Mouse (Mus musculus): Measurements from ENCODE around the gene Vps45. TPM values are rescaled to one million over a fixed set of nuclear protein-coding genes. Genes with fewer than 3 reads are reported as not detected.
"Not testable (repeated sequence)": the region's sequence is repeated elsewhere in the genome, so short reads cannot be mapped to it uniquely, and the experiment has no call there.

Vps45 gene
- polyA plus RNA-seq, 1 experiment from 2014 or later: 33.6 TPM

DNA sequence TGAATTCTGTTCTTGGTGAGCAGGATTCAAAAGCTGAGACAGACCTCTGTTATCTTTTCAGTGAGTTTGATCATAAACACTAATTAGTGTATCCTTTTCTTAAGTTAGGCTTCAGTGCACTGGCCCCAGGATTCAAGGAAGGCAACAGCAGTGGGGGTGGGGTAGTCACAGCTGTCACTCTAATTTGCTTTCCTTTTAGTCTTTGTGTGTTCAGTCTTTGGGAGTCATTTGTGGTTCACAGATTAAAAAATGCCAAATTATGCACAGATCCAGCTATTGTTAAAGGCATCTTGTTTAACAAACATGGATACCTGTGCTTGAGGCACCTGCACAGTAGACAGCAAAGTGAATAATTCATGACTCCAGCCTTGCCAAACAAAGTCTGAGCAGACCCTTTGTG is 105.2 kb downstream of the Vps45 start:
- Histone ChIP-seq H3K36me3 (peaks cover 7% of the 10 kb centered on the region; the same call in 1 of the 2 replicates), H3K27ac (replicated peaks) (no peak overlapping the region)

DNA sequence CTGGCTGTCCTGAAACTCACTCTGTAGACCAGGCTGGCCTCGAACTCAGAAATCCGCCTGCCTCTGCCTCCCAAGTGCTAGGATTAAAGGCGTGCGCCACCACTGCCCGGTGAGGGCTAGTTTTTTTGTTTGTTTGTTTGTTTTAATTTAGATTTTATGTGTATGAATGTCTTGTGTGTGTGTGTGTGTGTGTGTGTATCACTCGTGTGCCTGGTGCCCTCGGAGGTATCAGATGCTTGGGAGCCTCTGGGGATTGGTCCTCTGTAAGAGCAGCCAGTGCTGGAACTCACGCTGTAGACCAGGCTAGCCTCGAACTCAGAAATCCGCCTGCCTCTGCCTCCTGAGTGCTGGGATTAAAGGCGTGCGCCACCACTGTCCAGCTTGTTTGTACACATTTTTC is 106.7 kb downstream of the Vps45 start:
- Histone ChIP-seq H3K4me2 (peak overlapping the region; percentile 68), H3K4me3 (peak overlapping the region; percentile 62), H3K36me3 (peaks cover 16% of the 10 kb centered on the region), H3K4me1 (peaks cover 23% of the 10 kb centered on the region), H3K27ac (replicated peaks) (peak overlapping the region; percentile 97), H3K9ac (peak overlapping the region; percentile 83)
- H3K27me3 ChIP-seq (replicated peaks); H3K9me3 ChIP-seq; ATAC-seq (ENCODE audit: extremely low read depth, insufficient number of reproducible peaks, low FRiP score, low TSS enrichment): not testable (repeated sequence)
- 61% methylated on average over 12 of the region's 12 CpGs for WGBS

More for the DNA sequence above, 105.2 kb downstream of the Vps45 start:
- Histone ChIP-seq H3K9me3 (no peaks in the 10 kb centered on the region), H3K9ac (no peak overlapping the region), H3K4me3 (no peak overlapping the region), H3K4me1 (peaks cover 36% of the 10 kb centered on the region), H3K27me3 (replicated peaks) (no peaks in the 10 kb centered on the region), H3K4me2 (no peak overlapping the region)
- no peak for ATAC-seq (ENCODE audit: extremely low read depth, insufficient number of reproducible peaks, low FRiP score, low TSS enrichment)

DNA sequence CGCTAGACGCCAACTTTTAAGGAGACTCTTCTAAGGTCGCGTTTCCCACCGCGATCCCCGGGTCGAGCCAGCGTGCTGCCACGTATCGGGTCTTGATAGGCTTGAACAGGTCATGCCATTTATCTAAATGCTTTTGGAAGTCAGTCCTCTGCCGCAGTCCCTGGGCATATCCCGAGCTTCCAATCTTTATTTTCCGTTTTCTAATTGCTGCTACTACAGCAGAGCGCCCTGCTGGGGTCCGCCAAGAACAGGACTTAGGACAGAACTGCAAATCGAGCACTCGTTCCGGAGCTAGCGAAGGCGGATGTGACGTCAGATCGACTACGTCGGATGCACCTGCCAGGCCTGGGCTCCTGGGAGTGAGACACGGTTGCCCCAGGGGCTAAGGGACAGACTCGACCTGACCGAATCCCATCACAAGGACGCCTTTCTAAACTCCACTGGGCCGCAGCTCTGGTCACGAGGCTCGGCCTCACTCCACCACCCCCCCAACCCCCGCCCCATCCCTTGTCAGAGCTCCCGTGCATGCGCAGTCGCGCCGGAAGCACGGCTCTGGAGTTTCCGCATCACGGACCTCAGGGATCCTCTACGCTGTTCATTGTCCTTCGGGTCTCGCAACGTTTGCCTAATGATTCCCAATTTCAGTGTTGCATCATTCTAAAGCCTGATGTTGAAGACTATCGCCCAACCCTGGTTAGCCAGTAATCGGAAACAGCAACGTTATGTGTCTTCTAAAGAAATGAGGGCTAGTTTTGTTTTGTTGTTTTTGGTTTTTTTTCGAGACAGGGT is 107.3 kb downstream of the Vps45 start:
- 1% methylated on average over 49 of the region's 49 CpGs for WGBS
- no peaks in the 10 kb centered on the region for H3K9me3 ChIP-seq
- peak overlapping the region; percentile 62 for H3K4me3 ChIP-seq
- peak overlapping the region; percentile 97 for H3K27ac ChIP-seq (replicated peaks)
- peak overlapping the region; percentile 83 for H3K9ac ChIP-seq
- H3K27me3 ChIP-seq (replicated peaks): no peaks in the 10 kb centered on the region
- peak; percentile 84 for ATAC-seq (ENCODE audit: extremely low read depth, insufficient number of reproducible peaks, low FRiP score, low TSS enrichment)
- peak overlapping the region; percentile 68 for H3K4me2 ChIP-seq
- H3K4me1 ChIP-seq: peaks cover 17% of the 10 kb centered on the region
- H3K36me3 ChIP-seq: peaks cover 22% of the 10 kb centered on the region

Other genes with a start within 250 kb of the Vps45 start
- gene Rprd2, start 239.6 kb downstream of the Vps45 start, polyA plus RNA-seq (2015; fragmentation: Nextera tagmentation; extraction: Ambion mirVana): 17.1 and 18.0 TPM in 2 replicates
- 25.0 and 29.1 TPM in 2 replicates for gene Prpf3, start 202.6 kb downstream of the Vps45 start, polyA plus RNA-seq (2015; fragmentation: Nextera tagmentation; extraction: Ambion mirVana)
- gene Mrps21, start 186.9 kb downstream of the Vps45 start, polyA plus RNA-seq (2015; fragmentation: Nextera tagmentation; extraction: Ambion mirVana): 362 and 399 TPM in 2 replicates
- 5.7 and 6.2 TPM in 2 replicates for gene Ciart, start 176.2 kb downstream of the Vps45 start, polyA plus RNA-seq (2015; fragmentation: Nextera tagmentation; extraction: Ambion mirVana)
- 38.1 and 41.8 TPM in 2 replicates for gene BC028528, start 166.5 kb downstream of the Vps45 start, polyA plus RNA-seq (2015; fragmentation: Nextera tagmentation; extraction: Ambion mirVana)
- gene Aph1a, start 164.5 kb downstream of the Vps45 start, polyA plus RNA-seq (2015; fragmentation: Nextera tagmentation; extraction: Ambion mirVana): 28.8 and 33.9 TPM in 2 replicates
- gene Car14, start 153.8 kb downstream of the Vps45 start, polyA plus RNA-seq (2015; fragmentation: Nextera tagmentation; extraction: Ambion mirVana): 26.1 and 31.5 TPM in 2 replicates
- 164 and 182 TPM in 2 replicates for gene Anp32e, start 129.2 kb downstream of the Vps45 start, polyA plus RNA-seq (2015; fragmentation: Nextera tagmentation; extraction: Ambion mirVana)
- 59.2 and 64.8 TPM in 2 replicates for gene Plekho1, start 62.5 kb downstream of the Vps45 start, polyA plus RNA-seq (2015; fragmentation: Nextera tagmentation; extraction: Ambion mirVana)
- gene Otud7b, start 46.1 kb upstream of the Vps45 start, polyA plus RNA-seq (2015; fragmentation: Nextera tagmentation; extraction: Ambion mirVana): 14.9 and 17.2 TPM in 2 replicates
- gene Mtmr11, start 103.5 kb upstream of the Vps45 start, polyA plus RNA-seq (2015; fragmentation: Nextera tagmentation; extraction: Ambion mirVana): 6.4 and 7.2 TPM in 2 replicates
- 97.7 and 98.6 TPM in 2 replicates for gene Sf3b4, start 113.9 kb upstream of the Vps45 start, polyA plus RNA-seq (2015; fragmentation: Nextera tagmentation; extraction: Ambion mirVana)
- gene Sv2a, start 122.7 kb upstream of the Vps45 start, polyA plus RNA-seq (2015; fragmentation: Nextera tagmentation; extraction: Ambion mirVana): 13.5 and 14.0 TPM in 2 replicates
- 42.5 and 46.7 TPM in 2 replicates for gene Bola1, start 161.2 kb upstream of the Vps45 start, polyA plus RNA-seq (2015; fragmentation: Nextera tagmentation; extraction: Ambion mirVana)
- gene Hist2h2ab, start 161.4 kb upstream of the Vps45 start, polyA plus RNA-seq (2015; fragmentation: Nextera tagmentation; extraction: Ambion mirVana): not detected in 2 replicates
- gene Hist2h2ac, start 162.4 kb upstream of the Vps45 start, polyA plus RNA-seq (2015; fragmentation: Nextera tagmentation; extraction: Ambion mirVana): 4.5 and 5.0 TPM in 2 replicates
- gene Hist2h2be, start 162.7 kb upstream of the Vps45 start, polyA plus RNA-seq (2015; fragmentation: Nextera tagmentation; extraction: Ambion mirVana): 3.6 and 5.0 TPM in 2 replicates
- gene Hist2h3c2, start 180.7 kb upstream of the Vps45 start, polyA plus RNA-seq (2015; fragmentation: Nextera tagmentation; extraction: Ambion mirVana): 3.0 and 4.3 TPM in 2 replicates
- 34.7 and 49.3 TPM in 2 replicates for gene Hist2h2aa2, start 181.8 kb upstream of the Vps45 start, polyA plus RNA-seq (2015; fragmentation: Nextera tagmentation; extraction: Ambion mirVana)
- gene Hist2h2aa1, start 187.0 kb upstream of the Vps45 start, polyA plus RNA-seq (2015; fragmentation: Nextera tagmentation; extraction: Ambion mirVana): 10.6 and 16.1 TPM in 2 replicates
- 0.24 and 0.46 TPM in 2 replicates for gene Hist2h3c1, start 188.2 kb upstream of the Vps45 start, polyA plus RNA-seq (2015; fragmentation: Nextera tagmentation; extraction: Ambion mirVana)
- 3.9 and 5.4 TPM in 2 replicates for gene Hist2h4, start 204.8 kb upstream of the Vps45 start, polyA plus RNA-seq (2015; fragmentation: Nextera tagmentation; extraction: Ambion mirVana)
- gene Hist2h3b, start 210.2 kb upstream of the Vps45 start, polyA plus RNA-seq (2015; fragmentation: Nextera tagmentation; extraction: Ambion mirVana): 28.3 and 29.4 TPM in 2 replicates
- gene Hist2h2bb, start 211.3 kb upstream of the Vps45 start, polyA plus RNA-seq (2015; fragmentation: Nextera tagmentation; extraction: Ambion mirVana): 3.3 and 5.9 TPM in 2 replicates
- 1.3 and 1.5 TPM in 2 replicates for gene Fcgr1, start 235.5 kb upstream of the Vps45 start, polyA plus RNA-seq (2015; fragmentation: Nextera tagmentation; extraction: Ambion mirVana)

All from heart, embryonic 13.5 days (tissue).